Mouse (Mus musculus) inflammation-experienced regulatory T-cells (primary cell): ENCODE results near the gene Arhgap8. TPM values are rescaled to one million over a fixed set of nuclear protein-coding genes. Genes with fewer than 3 reads are reported as not detected.

ENCODE experiments used
- polyA plus RNA-seq, 2 experiments: library from polyadenylated mRNA; unstranded; fragments of 100-300 nt; shearing (Covaris generic); gene quantifications; one replicate each; pipeline ENCODE4 v1.2.1; 2017

The Arhgap8 gene
- under 1 TPM in 1 of 2 experiments, not detected in 1; 0.34 TPM for polyA plus RNA-seq

GRCm38 (mm10) chr15:84719791-84720190 lies at the start of gene Arhgap8:
Arhgap8 (plus strand) TSS chr15:84720052.

Other genes with a start within 250 kb of the Arhgap8 start
- gene Rtl6, start 162.2 kb upstream of the Arhgap8 start, polyA plus RNA-seq, result 1 to 10 TPM; 5.0 to 9.5 TPM
- gene Prr5, start 50.4 kb upstream of the Arhgap8 start, polyA plus RNA-seq, result 1 to 10 TPM in 1 of 2 experiments, under 1 TPM in 1; 0.60 to 2.6 TPM
- 1 to 10 TPM; 1.5 to 2.1 TPM for gene Phf21b, start 136.0 kb downstream of the Arhgap8 start, polyA plus RNA-seq
- under 1 TPM; 0.33 to 0.54 TPM for gene Gm29666, start 200.0 kb downstream of the Arhgap8 start, polyA plus RNA-seq
- 10 to 100 TPM; 41.7 to 55.2 TPM for gene Nup50, start 203.4 kb downstream of the Arhgap8 start, polyA plus RNA-seq